Mouse (Mus musculus): ENCODE measurements around the gene P2rx5. TPM values are rescaled to one million over a fixed set of nuclear protein-coding genes. Genes with fewer than 3 reads are reported as not detected.

Gene P2rx5
- polyA plus RNA-seq, 1 experiment from 2014 or later: 1.8 TPM

Other genes with a start within 250 kb of the P2rx5 start
- 4.8 and 5.7 TPM in 2 replicates for gene Atp2a3, start 199.3 kb upstream of the P2rx5 start, polyA plus RNA-seq (2016; fragmentation: Nextera tagmentation; extraction: Ambion mirVana)
- 2.2 and 2.7 TPM in 2 replicates for gene P2rx1, start 161.3 kb upstream of the P2rx5 start, polyA plus RNA-seq (2016; fragmentation: Nextera tagmentation; extraction: Ambion mirVana)
- gene Camkk1, start 141.4 kb upstream of the P2rx5 start, polyA plus RNA-seq (2016; fragmentation: Nextera tagmentation; extraction: Ambion mirVana): 2.0 and 2.2 TPM in 2 replicates
- gene Ncbp3, start 112.6 kb upstream of the P2rx5 start, polyA plus RNA-seq (2016; fragmentation: Nextera tagmentation; extraction: Ambion mirVana): 10.9 and 11.0 TPM in 2 replicates
- 0.17 and 0.19 TPM in 2 replicates for gene Itgae, start 69.8 kb upstream of the P2rx5 start, polyA plus RNA-seq (2016; fragmentation: Nextera tagmentation; extraction: Ambion mirVana)
- gene Haspin, start 22.1 kb upstream of the P2rx5 start, polyA plus RNA-seq (2016; fragmentation: Nextera tagmentation; extraction: Ambion mirVana): 13.9 and 14.4 TPM in 2 replicates
- 97.4 and 101 TPM in 2 replicates for gene Emc6, start 16.6 kb downstream of the P2rx5 start, polyA plus RNA-seq (2016; fragmentation: Nextera tagmentation; extraction: Ambion mirVana)
- gene Tax1bp3, start 16.7 kb downstream of the P2rx5 start, polyA plus RNA-seq (2016; fragmentation: Nextera tagmentation; extraction: Ambion mirVana): 239 and 249 TPM in 2 replicates
- gene Ctns, start 38.6 kb downstream of the P2rx5 start, polyA plus RNA-seq (2016; fragmentation: Nextera tagmentation; extraction: Ambion mirVana): 13.9 and 15.9 TPM in 2 replicates
- gene Shpk, start 39.0 kb downstream of the P2rx5 start, polyA plus RNA-seq (2016; fragmentation: Nextera tagmentation; extraction: Ambion mirVana): 0.36 and 0.54 TPM in 2 replicates
- gene Trpv1, start 73.9 kb downstream of the P2rx5 start, polyA plus RNA-seq (2016; fragmentation: Nextera tagmentation; extraction: Ambion mirVana): 0.05 TPM in 1 of 2 replicates, not detected in the other
- 0.03 TPM in 2 replicates for gene Trpv3, start 107.0 kb downstream of the P2rx5 start, polyA plus RNA-seq (2016; fragmentation: Nextera tagmentation; extraction: Ambion mirVana)
- not detected in 2 replicates for gene Aspa, start 169.2 kb downstream of the P2rx5 start, polyA plus RNA-seq (2016; fragmentation: Nextera tagmentation; extraction: Ambion mirVana)
- gene Gm49340, start 169.3 kb downstream of the P2rx5 start, polyA plus RNA-seq (2016; fragmentation: Nextera tagmentation; extraction: Ambion mirVana): not detected in 2 replicates
- gene Spata22, start 169.3 kb downstream of the P2rx5 start, polyA plus RNA-seq (2016; fragmentation: Nextera tagmentation; extraction: Ambion mirVana): not detected in 2 replicates
- not detected in 2 replicates for gene Olfr20, start 190.4 kb downstream of the P2rx5 start, polyA plus RNA-seq (2016; fragmentation: Nextera tagmentation; extraction: Ambion mirVana)
- gene Olfr376, start 210.8 kb downstream of the P2rx5 start, polyA plus RNA-seq (2016; fragmentation: Nextera tagmentation; extraction: Ambion mirVana): not detected in 2 replicates
- gene Olfr1, start 239.2 kb downstream of the P2rx5 start, polyA plus RNA-seq (2016; fragmentation: Nextera tagmentation; extraction: Ambion mirVana): not detected in 2 replicates

Data from heart, embryonic 12.5 days (tissue).